Mouse (Mus musculus) olfactory bulb, adult 2 months (tissue): ENCODE results near the gene Mid1.

Experiments
- CTCF ChIP-seq: fragments of 200-500 bp; IDR thresholded peaks from 2 replicates; pipeline ENCODE4 v1.5.1; 2012; ENCODE audit warnings: low read depth, mild to moderate bottlenecking, low read length, moderate library complexity; ENCODE audit not compliant: insufficient read depth
- POLR2A ChIP-seq: fragments of 200-500 bp; IDR thresholded peaks from 2 replicates; pipeline ENCODE4 v1.6.1; 2012; ENCODE audit warnings: mild to moderate bottlenecking, low read depth, low read length, moderate library complexity; ENCODE audit not compliant: insufficient read depth

DNA sequence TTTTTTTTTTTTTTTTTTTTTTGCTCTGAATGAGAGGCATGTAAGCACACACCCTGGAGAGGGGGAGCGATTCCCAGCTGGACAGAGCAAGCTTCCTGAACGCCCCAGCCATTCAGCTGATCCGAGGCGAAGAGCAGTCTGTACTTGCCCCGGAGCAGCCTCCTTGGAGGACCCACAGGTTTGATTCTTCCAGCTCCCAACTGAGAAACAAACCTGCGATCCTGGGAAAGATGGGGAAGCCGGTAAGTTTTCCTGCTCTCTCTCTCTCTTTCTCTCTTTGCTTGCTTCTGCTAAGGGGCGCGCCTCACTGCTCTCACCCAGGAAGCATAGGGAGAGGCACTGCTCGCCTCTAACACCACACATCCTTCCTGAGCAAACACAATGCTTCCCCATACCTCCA is at the start of gene Mid1:
- no peak for TF ChIP-seq POLR2A
- TF ChIP-seq CTCF = no peak
